Mouse (Mus musculus) spleen, adult 18-20 months (tissue): ENCODE results near the gene Ccdc88b.
"Not testable (repeated sequence)": the region's sequence is repeated elsewhere in the genome, so short reads cannot be mapped to it uniquely, and the experiment has no call there.

Experiments
- DNase-seq, 2 experiments: peaks; one replicate each; pipeline ENCODE4 v3.0.0; 2022; ENCODE audit warnings: mixed read lengths in 2 of 2

Ccdc88b gene

GRCm38 (mm10) chr19:6858031-6858430, at the start of gene Ccdc88b:
Gene Ccdc88b (minus strand): TSS chr19:6858211.
- DNase-seq: peak; percentile 72 to 85

GRCm38 (mm10) chr19:6907094-6907493, 49.1 kb upstream of the Ccdc88b start:
- DNase-seq: no peak

- no peak for DNase-seq
Measured at GRCm38 (mm10) chr19:6906199-6906598, 48.2 kb upstream of the Ccdc88b start.

- no peak for DNase-seq
Measured at GRCm38 (mm10) chr19:6905498-6906159, 47.6 kb upstream of the Ccdc88b start.

GRCm38 (mm10) chr19:6904846-6905245, 46.8 kb upstream of the Ccdc88b start:
- DNase-seq: no peak

- no peak for DNase-seq
Measured at GRCm38 (mm10) chr19:6903031-6903430, 45.0 kb upstream of the Ccdc88b start.

GRCm38 (mm10) chr19:6899641-6900040, 41.6 kb upstream of the Ccdc88b start:
- DNase-seq: no peak

- not testable (repeated sequence) for DNase-seq
Measured at GRCm38 (mm10) chr19:6895608-6896305, 37.7 kb upstream of the Ccdc88b start.

GRCm38 (mm10) chr19:6893731-6894451, 35.9 kb upstream of the Ccdc88b start:
- DNase-seq: no peak

- no peak for DNase-seq
Measured at GRCm38 (mm10) chr19:6892512-6892911, 34.5 kb upstream of the Ccdc88b start.

GRCm38 (mm10) chr19:6877965-6878364, 20.0 kb upstream of the Ccdc88b start:
- no peak for DNase-seq

GRCm38 (mm10) chr19:6876799-6877198, 18.8 kb upstream of the Ccdc88b start:
- no peak for DNase-seq

- DNase-seq: no peak
Measured at GRCm38 (mm10) chr19:6875834-6876233, 17.8 kb upstream of the Ccdc88b start.

GRCm38 (mm10) chr19:6874257-6874656, 16.2 kb upstream of the Ccdc88b start:
- DNase-seq: no peak

GRCm38 (mm10) chr19:6872701-6873100, 14.7 kb upstream of the Ccdc88b start:
- DNase-seq: no peak

GRCm38 (mm10) chr19:6871574-6872271, 13.7 kb upstream of the Ccdc88b start:
- peak in 1 of 2 experiments; percentile 48 for DNase-seq

GRCm38 (mm10) chr19:6869355-6869754, 11.3 kb upstream of the Ccdc88b start:
- peak; percentile 32 to 47 for DNase-seq

- DNase-seq: no peak
Measured at GRCm38 (mm10) chr19:6861451-6861850, 3.4 kb upstream of the Ccdc88b start.

- peak; percentile 54 to 63 for DNase-seq
Measured at GRCm38 (mm10) chr19:6860706-6861105, 2.7 kb upstream of the Ccdc88b start.

GRCm38 (mm10) chr19:6859971-6860370, 2.0 kb upstream of the Ccdc88b start:
- DNase-seq: no peak

- DNase-seq: no peak
Measured at GRCm38 (mm10) chr19:6859032-6859651, 1.1 kb upstream of the Ccdc88b start.

- DNase-seq: no peak
Measured at GRCm38 (mm10) chr19:6857391-6858005, 513 bp downstream of the Ccdc88b start.
